Mouse (Mus musculus) c-Kit-negative CD71-positive TER-119-positive erythroid progenitor cells, embryonic 14.5 days (primary cell): Measurements from ENCODE around the gene Omp.

ENCODE experiments used
- DNase-seq: peaks from one replicate; pipeline ENCODE4 v3.0.0-alpha.2; 2013; ENCODE audit warnings: low read depth, low spot score

Omp gene

DNA sequence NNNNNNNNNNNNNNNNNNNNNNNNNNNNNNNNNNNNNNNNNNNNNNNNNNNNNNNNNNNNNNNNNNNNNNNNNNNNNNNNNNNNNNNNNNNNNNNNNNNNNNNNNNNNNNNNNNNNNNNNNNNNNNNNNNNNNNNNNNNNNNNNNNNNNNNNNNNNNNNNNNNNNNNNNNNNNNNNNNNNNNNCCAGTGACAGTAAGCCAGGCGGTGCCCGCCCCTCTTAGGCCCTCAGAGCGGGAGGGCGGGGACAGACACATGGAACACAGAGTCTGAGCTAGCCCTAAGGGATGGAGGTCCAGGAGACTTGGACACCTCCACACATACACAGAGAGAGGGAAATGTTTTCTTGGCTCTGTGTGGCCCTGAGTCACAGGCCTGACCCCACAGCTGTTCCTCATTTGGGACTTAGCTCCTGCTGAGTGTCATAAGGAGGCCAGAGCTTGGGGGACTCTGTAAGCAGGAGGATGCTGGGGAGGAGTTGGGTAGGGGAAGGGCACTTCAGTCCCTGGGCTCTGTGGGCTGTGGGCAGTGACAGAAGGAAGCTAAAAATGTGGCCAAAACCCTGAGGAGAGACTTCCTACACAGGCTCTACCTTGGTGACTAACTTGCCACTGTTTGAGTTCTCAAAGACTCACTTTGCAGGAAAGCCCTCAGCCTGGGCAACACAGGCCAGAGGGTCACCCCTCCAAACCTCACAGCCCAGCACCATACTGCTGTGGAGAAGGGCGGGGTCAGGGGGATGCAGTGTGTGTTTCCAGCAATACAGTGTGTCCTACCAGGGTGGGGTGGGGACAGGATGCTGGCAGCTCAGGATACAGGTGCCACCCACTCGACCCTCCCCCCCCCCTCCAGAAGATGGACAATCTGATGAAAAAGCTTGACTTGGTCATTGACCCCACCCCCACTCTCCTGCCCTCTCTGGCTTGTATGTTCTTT is 26.1 kb upstream of the Omp start:
- DNase-seq, result peak; percentile 69

DNA sequence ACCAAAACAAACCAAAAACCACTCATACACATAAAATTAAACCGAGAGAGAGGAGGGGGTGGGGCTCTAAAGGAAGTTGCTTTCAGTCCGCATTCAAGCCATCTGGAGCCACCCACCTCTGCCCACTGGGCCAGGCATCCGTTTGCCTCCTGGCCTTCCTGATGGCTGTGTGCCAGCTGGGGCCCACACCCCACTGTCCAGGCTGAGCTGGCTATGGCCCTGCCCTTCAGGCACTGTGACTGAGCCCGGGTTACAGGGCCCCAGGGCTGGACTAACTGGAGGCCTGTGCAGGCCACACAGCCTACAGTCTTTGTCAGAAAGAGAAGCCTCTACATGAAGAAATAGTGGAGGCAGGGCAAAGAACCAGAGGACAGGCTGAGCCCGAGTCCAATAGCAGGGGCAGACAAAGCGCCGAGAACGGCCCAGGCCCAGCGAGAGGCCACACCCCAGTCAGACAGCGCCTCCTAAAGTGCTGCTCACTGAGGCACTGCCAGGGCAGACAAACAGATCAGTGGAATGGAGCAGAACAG is 19.8 kb upstream of the Omp start:
- no peak for DNase-seq

DNA sequence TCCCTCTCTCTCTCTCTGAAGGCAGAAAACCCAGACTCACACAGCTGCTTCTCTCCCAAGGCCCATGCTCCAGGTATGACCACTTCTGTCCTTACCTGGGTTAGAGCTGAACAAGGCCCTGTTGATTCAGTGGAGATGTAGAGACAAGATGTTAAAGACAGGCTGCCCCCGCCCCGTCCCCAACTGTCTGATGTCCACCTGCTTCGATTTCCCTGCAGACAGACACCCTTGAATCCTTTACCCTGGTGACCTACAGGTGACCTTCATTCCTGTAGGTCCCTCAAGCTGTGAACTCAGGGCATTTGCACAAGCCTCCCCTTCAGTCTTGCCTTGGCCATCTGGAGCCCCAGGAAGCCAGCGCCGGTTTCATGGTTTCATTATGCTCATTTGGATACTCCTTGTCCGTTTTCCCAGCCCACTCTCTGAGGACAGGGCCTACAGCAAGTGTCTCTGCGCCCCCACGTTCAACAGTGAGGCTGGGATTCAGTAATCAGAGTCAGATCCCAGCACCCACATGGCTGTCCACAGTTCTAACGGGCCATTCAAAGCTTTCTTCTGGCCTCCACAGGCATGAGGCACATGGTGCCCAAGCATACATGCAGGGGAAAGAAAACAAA is 19.2 kb upstream of the Omp start:
- no peak for DNase-seq

DNA sequence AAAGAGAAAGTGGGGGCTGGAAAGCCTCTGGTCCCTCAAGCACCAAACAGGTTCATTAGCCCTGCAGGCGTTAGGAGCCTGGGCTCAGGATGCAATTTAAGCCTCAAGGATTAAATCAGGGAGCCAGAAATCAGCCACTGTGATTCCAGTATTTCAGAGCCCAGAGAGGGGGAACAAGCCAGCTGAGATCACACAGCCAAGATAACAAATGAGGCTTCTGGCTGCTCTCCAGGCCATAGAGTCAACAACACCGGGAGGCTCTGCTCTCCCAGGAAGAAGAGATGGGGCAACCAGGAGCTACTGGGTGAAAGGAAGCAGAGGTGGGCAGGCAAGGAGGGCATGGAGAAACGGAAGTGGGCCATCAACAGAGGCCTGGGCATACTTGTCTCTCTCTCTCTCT is 18.4 kb upstream of the Omp start:
- DNase-seq, result no peak

DNA sequence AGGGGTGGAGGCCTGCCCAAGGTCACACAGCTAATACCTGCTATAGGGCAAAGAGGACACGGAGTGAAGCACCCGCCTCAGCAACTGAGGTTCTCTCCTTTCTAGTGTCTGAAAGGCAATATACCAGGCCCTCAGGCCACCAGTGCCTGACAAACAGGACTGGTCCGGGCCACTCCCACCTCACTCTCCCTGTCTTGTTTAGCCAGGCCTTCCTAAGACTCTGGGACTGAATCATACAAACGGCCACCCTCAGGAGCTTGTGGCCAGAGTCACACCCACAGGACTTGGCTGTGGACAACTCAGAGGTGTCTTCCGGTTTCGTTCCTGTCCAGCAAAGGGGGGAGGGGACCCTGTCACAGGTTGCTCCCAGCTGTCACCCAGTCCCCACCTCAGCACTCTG is 16.9 kb upstream of the Omp start:
- no peak for DNase-seq

DNA sequence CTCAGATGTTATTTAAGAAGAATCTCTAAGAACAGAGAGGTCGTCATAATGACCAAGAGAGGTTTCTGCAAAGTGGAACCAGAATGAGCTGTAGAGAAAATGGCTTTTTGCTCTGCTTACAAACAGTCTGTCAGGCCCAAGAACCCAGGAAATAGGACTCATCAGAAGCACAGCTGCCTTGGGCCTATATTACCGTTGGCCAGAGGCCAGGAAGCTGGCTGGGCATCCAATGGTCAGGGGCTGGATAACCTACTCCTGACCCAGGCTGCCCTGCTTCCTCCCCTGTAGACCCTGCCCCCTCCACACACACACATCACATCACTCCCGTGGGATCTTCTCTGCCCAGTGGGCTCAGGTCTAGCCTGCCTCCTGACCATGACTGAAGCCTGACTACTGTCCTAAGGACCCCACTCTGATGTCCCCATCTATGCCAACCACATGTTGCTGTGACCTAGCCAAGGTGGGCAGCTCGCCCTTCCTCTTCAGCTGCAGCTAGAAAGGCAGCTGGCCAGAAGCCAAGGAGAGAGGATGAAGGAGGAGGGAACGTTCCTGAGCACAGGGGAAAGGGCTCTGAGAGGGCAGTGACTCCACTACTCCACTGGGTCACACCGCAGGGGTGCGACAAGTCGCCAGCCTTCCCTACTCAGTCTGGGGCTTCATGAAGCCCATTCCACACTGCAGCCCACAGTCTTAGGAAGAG is 14.9 kb upstream of the Omp start:
- DNase-seq, result no peak

DNA sequence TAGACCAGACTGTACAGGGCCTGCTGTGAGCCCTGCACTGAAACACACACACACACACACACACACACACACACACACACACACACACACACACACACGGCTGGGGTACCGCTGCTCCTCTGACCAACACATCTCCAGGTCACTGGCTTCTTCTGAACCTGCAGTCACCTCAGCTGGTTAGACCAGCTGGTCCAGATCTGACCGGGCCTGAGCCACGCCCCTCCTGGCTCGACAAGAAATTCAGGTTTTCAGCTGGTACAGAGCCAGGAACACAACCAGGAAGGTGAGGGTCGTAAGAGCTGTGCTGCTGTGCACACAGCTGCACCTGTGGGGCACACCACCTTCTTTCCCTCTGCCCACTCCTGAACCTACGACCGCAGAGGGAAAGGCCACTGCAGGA is 13.2 kb upstream of the Omp start:
- DNase-seq, result no peak

DNA sequence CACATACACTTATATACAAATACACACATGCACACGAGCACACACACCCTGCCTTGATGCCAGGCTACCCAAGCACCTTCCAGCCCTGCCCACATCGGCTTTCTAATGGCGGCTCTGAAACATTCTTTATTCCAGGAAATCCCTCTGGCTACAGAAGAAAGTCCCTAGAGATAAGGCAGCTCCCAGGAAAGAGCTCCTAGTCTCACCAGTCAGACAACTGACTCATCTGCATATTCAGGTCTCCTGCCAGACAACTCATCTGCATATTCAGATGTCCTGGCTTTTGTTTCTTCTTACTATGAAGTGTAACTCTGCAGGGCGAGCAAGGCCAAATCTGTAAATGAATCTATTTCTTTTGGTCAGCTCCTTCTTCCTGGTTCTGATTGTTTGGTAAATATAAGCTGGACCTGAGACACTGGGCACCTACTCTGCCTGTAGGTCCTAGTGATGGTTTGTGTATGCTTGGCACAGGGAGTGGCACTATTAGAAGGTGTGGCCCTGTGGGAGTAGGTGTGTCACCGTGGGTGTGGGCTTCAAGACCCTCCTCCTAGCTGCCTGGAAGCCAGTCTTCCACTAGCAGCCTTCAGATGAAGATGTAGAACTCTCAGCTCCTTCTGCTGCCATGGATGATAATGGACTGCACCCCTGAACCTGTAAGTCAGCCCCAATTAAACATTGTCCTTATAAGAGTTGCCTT is 12.5 kb upstream of the Omp start:
- DNase-seq, result no peak

DNA sequence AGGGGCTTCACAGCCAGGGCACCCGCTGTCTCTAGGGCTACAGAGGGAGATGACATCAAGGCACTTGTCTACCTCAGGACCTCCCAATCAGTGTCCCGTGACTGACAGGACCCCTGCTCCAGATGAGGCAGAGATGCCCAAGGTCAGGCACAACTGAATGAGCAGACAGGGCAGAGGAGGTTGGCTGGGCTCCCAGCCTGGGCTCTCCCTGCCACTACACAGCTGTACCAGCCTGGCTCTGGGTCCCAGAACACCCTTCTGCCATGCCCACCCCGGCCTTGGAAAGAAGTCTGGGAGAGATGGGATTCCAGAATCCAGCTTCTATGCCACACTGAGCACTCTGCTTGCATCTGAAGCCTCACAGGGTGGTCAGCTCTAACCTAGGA is 11.0 kb upstream of the Omp start:
- DNase-seq, result no peak

DNA sequence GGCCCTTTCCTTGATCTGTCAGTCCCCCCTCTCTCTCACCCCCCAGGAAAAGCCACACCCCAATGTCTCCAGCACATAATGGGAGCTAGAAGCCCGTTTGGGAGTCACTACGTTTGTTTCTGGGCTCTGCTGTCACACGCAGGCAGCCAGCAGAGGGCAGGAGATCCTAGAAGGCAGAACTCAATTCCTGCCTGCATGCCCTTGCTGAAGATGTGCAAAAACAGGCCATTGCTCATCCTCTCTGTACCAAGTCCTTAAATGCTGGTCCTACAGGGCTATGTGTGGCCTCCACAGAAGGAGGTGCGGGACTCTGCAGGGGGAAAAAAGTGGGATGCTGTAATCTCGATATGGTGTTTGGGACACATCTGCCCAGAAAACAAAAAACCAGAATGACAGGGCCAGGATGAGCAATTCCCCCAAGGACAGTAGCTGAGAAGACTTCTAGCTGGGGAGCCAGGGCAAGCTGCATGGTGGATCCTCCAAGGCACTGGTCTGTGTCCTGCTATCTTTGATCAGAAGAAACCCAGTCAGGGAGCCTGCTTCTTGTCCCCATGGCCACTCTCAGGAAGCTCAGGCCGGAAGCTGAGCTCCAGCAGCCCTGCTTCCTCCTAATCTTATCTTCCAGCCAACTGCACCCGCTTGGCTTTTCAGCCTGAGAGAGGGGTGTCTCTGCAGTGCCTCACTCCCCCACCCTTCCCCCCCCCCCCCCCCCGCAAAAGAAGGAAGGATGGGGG is 10.4 kb upstream of the Omp start:
- no peak for DNase-seq

DNA sequence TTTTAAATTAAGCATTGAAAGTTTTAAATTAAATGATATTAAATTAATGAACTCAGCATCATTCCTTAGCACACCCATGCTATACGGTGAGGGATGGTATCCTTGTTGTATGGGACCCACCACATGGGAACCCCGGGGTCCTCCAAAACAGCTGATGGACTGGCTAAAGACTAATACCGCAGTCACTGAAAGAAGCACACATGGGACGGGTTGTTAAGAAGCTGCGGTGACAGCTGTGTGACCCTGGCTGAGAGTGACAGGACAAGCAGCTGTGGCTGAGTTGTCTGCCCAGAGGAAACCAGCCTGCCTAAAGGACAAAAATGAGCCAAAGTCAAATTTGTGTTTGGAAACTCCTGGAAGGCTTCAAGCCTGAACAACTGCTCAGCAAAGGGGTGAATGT is 8.6 kb upstream of the Omp start:
- no peak for DNase-seq

DNA sequence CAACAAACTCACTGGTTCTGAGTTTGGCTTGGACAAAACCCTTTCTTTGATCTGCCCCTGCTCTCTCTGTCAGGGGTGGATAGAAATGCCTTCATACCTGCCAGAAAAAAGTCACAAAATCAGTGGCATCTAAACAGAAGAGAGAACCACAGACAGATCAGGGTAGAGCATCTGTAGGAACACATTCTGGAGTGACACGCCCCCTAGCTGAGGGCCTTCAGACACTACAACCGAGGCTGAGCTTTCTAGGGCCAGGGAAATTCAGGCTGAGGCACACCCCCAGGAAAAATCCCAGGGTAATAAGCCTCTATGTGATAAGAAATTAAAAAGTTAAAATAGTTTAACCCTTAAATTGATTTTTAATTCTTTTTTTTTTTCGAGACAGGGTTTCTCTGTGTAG is 8.0 kb upstream of the Omp start:
- DNase-seq, result no peak

DNA sequence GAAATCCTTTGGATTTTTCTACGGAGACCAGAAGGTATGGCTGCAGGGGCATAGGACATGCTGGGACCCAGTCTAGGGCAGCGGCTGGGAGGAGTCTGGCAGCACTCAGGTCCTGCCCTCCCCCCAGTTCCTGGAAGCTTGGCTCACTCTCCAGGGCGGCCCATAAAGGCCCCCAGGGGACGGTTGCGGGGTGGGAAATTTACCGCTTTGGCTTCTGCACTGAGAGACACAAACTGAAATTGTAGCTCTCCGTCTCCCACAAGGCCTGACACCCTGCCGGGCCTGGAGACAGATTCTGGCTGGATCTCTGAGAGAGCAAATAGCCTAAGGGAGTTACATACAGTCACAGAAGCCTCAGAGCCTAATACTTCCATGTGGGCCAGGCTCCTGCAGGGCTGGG is 7.1 kb upstream of the Omp start:
- DNase-seq, result no peak

DNA sequence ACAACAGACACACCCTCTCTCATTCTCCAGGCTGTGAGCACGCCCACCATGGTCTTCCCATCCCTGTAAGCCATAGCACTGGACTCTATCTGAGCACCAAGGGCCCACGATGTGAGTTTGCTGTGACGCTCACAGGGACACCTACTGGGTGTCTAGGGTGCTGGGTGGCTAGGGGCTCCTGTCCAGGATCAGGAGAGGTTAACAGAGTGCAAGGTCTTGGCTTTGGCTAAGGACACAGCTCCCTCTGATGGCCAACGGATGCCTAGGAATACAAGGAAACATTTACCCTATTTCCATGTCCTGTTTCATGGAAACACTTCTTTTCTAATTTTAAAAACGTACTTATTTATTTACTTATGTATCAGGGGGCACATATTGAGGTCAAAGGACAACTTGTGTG is 5.2 kb upstream of the Omp start:
- no peak for DNase-seq

DNA sequence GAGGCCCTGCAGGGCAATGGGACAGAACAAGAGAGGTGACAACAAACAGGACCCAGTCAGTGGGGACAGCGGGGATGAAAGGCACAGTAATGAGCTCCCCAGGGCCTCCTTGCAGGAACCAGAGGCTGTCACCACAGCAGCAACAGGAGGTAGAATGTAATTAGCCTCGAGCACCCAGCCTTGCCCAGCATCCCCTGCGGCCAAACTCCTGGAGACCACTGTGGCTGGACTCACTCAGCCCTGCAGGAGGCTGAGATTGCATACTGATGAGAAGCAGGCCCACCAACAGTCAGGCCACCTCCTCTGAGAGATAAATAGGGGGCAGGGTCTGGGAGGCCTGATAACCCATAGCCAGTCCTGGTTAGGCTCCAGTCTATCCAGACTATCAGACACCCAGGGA is 4.5 kb upstream of the Omp start:
- DNase-seq, result no peak

DNA sequence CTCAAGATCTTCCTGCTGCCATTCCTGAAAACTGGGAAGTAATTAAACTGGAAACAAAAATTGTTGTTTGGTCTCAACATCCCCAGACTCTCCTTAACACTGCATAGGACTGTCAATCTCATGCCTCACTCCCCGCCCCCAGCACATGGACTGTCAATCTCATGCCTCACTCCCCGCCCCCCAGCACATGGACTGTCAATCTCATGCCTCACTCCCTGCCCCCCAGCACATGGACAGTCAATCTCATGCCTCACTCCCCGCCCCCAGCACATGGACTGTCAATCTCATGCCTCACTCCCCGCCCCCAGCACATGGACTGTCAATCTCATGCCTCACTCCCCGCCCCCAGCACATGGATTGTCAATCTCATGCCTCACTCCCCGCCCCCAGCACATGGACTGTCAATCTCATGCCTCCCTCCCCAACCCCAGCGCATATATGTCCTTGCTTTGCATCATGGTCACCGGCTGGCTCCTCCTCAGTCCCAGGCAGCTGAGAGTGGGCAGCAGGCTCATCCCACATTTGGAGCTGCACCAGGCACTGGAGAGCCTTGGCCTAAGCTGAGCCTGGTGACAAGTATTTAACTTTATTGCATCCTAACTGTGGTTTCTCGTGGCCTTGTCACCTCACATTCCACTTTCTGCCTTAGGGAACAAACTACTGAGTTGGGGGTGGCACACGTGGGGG is 3.6 kb upstream of the Omp start:
- no peak for DNase-seq

DNA sequence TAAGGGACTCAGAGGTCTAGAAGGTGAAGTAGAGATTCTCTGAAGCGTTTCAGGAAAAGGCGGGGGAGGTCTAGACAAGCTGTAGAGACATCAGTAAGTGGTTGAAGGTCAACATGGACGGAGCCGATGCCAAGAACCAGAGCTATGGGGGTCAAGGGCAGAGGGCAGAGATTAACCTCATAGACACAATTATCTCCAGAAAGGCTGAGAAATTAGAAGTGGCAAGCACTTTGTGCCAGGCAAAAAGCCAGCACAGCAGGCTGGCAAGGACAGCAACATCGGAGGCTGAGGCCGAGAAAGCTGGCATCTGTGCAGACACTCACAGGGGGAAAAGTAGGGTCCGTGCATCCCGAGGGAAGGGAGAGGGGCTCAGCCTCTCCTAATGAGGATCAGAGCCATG is 2.5 kb upstream of the Omp start:
- DNase-seq, result no peak

DNA sequence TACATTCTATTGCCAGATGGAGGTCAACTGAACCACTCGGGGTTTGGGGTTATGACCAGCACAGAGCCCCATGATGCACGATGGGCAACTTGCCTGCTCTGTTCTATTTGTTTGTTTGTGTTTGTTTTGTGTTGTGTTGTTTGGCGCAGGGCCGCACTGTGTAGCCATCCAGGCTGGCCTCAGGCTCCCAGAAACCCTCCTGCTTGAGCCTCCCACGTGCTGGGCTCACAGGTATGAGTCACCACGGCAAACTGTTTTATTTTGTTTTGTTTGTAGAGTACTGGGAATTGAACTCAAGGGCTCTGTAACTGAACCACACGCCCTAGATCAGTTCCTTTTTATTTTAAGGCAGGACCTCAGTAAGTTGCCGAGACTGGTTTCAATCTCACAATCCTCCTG is 1.1 kb upstream of the Omp start:
- no peak for DNase-seq

DNA sequence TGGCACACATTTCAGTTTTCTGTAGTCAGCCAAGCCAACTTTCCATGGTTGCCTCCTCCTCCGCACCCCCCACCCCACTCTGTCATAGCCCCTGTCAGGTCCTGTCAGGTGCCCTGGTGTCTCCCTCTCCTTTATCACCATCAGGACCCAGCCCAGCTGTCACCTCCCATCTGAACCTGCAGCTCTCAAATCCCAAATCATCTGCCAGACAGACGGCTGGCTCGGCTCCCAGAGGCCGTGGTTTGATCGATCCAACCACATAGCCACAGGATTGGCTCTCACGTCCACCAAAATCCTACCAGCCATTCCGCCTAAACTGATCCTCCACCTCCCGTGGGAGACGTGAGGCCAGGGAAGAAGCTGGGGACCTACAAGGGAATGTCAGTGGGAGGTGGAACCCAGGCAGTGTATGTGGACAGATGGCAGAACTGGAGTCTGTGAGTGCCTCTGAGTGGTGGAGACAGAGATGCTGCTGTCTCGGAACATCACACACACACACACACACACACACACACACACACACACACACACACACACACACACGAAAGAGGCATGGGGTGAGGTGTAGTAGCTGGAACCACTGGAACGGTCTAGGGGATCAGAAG is 642 bp upstream of the Omp start:
- no peak for DNase-seq

DNA sequence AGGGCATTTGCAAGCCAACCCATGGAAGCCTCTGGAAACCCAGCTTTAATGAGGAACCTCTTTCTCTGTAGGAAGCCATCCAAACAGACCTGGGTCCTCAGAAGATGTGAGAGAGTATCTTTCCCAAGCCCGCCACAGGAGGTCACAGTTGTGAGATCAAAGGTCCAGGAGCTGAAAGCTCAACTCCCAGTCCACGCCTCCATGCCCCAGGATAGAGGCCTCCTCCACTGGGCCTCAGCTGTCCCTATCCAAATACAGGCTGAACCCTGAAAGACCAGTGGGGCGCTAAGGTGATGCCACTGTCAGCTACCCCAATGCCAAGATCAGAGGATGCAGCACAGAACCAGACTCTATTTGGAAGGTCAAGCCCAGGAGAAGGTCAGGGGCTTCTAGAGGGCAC is 2.7 kb downstream of the Omp start:
- no peak for DNase-seq
